Mouse (Mus musculus) forebrain, embryonic 16.5 days (tissue): ENCODE measurements at regions not wholly inside any gene's neighbourhood (a gene's known extent, or its start where the extent isn't known, plus 50 kb on each side); places are given as distances from the start of the nearest gene placed in this dataset.
A peak's percentile ranks its signal among the peaks of the same experiment; 100 is the strongest.

Source experiments
- ATAC-seq: fragments of 200-750 bp; cut with Nextera tagmentation; 2 replicates; pipeline ENCODE4 v1.8.0; 2017; ENCODE audit warnings: mild to moderate bottlenecking, moderate library complexity
- H3K27ac ChIP-seq: fragments of 300-500 bp; sonication (generic); 2 replicates; pipeline ENCODE4 v1.5.1; 2014; ENCODE audit warnings: low read length, control low read depth
- H3K27me3 ChIP-seq: fragments of 300-500 bp; sonication (generic); replicated peaks from 2 replicates; pipeline ENCODE4 v1.6.1; 2014; ENCODE audit warnings: low read length; ENCODE audit not compliant: control insufficient read depth, insufficient read depth
- H3K36me3 ChIP-seq: fragments of 300-500 bp; sonication (generic); 2 replicates; pipeline ENCODE4 v1.6.1; 2014; ENCODE audit not compliant: control insufficient read depth, insufficient read depth
- H3K4me1 ChIP-seq: fragments of 300-500 bp; sonication (generic); replicated peaks from 2 replicates; pipeline ENCODE4 v1.6.1; 2014; ENCODE audit warnings: low read length; ENCODE audit not compliant: control insufficient read depth, insufficient read depth
- H3K4me2 ChIP-seq: fragments of 300-500 bp; sonication (generic); 2 replicates; pipeline ENCODE4 v1.6.1; 2014; ENCODE audit warnings: mild to moderate bottlenecking, low read length, control low read depth
- H3K4me3 ChIP-seq: fragments of 300-500 bp; sonication (generic); replicated peaks from 2 replicates; pipeline ENCODE4 v1.5.1; 2014; ENCODE audit warnings: mild to moderate bottlenecking, low read length, control low read depth
- H3K9ac ChIP-seq: fragments of 300-500 bp; sonication (generic); replicated peaks from 2 replicates; pipeline ENCODE4 v1.6.1; 2014; ENCODE audit warnings: low read depth, low read length, control low read depth
- H3K9me3 ChIP-seq: fragments of 300-500 bp; sonication (generic); 2 replicates; pipeline ENCODE4 v1.6.1; 2016; ENCODE audit warnings: low read length; ENCODE audit not compliant: control insufficient read depth
- WGBS: fragments of 180-500 bp; shearing (Covaris S2); extraction: QIAGEN DNeasy Blood & Tissue Kit; methylation state at CpG from one replicate; pipeline ENCODE4 v1.1.7; 2014; 5-methylcytosine and 5-hydroxymethylcytosine counted together

DNA sequence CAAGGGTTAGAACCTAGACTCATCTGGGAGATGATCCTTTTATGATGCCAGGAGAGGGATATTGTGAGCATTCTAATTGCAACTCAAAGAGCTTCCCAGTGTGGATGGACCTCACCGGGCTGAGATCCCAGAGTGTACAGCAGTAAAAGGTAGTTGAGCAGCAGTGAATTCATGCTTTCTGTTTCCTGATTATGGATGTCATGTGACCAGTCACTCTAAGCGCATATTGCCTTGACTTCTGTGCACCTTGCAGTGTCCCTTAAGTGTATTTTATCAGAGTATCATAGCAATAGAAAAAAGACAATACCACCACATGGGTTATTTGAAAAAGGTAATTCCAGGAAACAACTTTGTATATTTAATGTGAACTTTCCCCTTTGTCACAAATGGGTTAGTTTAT, 193.9 kb upstream of the Chrm3 start:
- no peak overlapping the region for H3K4me3 ChIP-seq
- no peaks in the 10 kb centered on the region for H3K9me3 ChIP-seq
- no peaks in the 10 kb centered on the region for H3K4me1 ChIP-seq
- H3K27ac ChIP-seq: no peak overlapping the region
- ATAC-seq: no peak
- no peaks in the 10 kb centered on the region for H3K27me3 ChIP-seq
- 78% methylated on average over 2 of the region's 2 CpGs for WGBS
- no peaks in the 10 kb centered on the region for H3K36me3 ChIP-seq
- no peak overlapping the region for H3K4me2 ChIP-seq
- no peak overlapping the region for H3K9ac ChIP-seq

DNA sequence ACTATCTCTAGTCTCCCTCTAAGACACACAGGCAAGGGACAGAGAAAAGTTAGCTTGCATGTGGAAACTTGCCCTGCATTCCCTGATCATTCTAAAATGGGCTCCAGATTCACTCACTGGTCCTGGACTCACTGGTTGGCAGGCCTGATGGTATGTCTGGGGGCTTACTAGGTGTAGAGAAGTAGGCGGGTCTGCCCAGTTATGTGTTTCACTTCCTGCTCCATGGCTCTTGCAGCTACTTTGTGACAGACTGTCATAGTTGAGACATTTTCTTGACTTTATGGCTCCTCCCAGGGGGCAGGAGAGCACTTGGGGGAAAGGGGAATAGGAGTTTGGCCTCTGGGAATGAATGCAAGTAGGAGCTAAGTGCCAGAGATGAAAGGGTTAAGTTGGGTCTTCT, 182.1 kb upstream of the Chrm3 start:
- no peak for ATAC-seq
- Histone ChIP-seq H3K4me3 (no peak overlapping the region), H3K27me3 (no peaks in the 10 kb centered on the region), H3K36me3 (no peaks in the 10 kb centered on the region; the same call in 1 of the 2 replicates), H3K27ac (no peak overlapping the region), H3K4me2 (no peak overlapping the region), H3K4me1 (no peaks in the 10 kb centered on the region), H3K9me3 (no peaks in the 10 kb centered on the region), H3K9ac (no peak overlapping the region)
- WGBS: 100% methylated on average over 1 of the region's 1 CpGs

DNA sequence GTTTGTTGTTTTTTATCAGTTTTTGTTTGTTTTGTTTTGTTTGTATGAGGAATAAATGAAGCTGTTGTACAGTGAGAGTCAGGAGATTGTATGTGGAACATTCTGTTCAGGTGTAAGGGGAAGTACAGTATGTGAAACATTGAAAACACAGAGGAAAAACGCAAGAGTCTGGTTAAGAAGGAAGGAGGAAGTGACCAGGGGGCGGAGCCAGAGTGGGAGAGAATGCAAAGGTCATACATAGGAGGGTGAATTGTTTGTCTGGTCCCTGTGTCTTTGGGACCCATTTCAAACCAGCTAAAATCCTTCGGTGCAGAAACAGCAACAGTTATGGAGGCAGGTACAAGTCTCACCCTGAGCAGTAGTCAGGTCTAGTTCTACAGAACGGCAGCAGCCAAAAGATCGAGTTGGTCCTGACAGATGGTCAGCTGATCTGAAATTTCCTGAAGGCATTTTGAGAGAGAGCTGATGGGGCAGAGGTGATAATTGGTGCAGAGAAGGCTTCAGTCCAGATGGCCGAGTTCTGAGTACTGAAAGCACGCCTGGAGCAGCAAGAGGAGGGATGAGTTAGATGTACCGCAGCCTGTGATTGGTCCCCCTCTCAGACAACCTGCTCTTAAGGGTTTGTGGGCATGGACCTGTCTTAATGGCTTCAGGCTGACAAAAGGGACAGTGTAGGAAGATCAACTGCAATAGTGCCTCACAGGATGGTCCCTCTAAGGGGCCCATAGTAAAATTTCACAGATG, 179.7 kb upstream of the Chrm3 start:
- Histone ChIP-seq H3K4me2 (no peak overlapping the region), H3K4me1 (no peaks in the 10 kb centered on the region), H3K27me3 (no peaks in the 10 kb centered on the region), H3K4me3 (no peak overlapping the region), H3K9me3 (no peaks in the 10 kb centered on the region), H3K9ac (no peak overlapping the region), H3K27ac (no peak overlapping the region), H3K36me3 (no peaks in the 10 kb centered on the region; the same call in 1 of the 2 replicates)
- WGBS: 67% methylated on average over 8 of the region's 8 CpGs
- peak; percentile 62; the same call in 1 of the 2 replicates for ATAC-seq

DNA sequence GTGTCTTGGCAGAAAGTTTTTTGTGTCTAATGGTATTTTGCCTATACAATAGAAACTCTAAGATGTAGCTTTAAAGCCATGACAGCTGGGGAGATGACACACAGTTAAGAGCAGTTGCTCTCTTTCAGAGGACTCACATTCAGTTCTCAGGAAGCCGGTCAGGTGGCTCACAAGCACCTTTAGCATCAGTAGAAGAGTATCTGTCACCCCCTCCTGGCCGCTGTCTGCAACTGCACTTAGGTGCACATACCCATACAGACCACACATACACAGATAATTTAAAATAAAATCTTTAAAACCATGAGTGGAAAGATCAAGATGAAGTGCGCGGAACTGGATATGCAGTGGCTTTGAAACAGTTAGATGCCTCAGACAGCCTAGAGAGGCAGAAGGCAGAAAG, 178.3 kb upstream of the Chrm3 start:
- no peaks in the 10 kb centered on the region for H3K4me1 ChIP-seq
- 78% methylated on average over 4 of the region's 4 CpGs for WGBS
- H3K4me3 ChIP-seq: no peak overlapping the region
- no peak overlapping the region for H3K27ac ChIP-seq
- no peaks in the 10 kb centered on the region for H3K9me3 ChIP-seq
- H3K4me2 ChIP-seq: no peak overlapping the region
- no peak for ATAC-seq
- no peaks in the 10 kb centered on the region for H3K27me3 ChIP-seq
- H3K9ac ChIP-seq: no peak overlapping the region
- H3K36me3 ChIP-seq: no peaks in the 10 kb centered on the region; the same call in 1 of the 2 replicates

DNA sequence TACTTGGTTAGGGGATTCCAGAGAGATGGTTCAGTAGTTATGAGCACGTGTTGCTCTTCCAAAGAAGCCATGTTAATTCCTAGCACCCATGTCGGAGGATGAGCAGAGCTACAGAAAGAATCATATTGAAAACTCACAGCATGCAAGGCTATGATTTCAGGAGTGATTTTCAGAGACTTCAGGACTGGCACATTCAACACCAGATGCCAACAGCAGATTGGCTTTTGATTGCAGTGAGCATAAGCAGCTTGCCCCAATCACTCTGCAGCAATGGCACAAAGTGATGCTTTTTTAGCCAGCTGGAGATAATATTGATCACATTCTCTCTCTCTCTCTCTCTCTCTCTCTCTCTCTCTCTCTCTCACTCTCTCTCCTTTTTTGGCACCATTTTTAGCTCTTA, 166.6 kb upstream of the Chrm3 start:
- WGBS: 70% methylated on average over 2 of the region's 2 CpGs
- Histone ChIP-seq H3K27me3 (no peaks in the 10 kb centered on the region), H3K4me2 (no peak overlapping the region), H3K4me3 (no peak overlapping the region), H3K9me3 (no peaks in the 10 kb centered on the region), H3K4me1 (peaks cover 6% of the 10 kb centered on the region; the same call in 1 of the 2 replicates), H3K9ac (no peak overlapping the region), H3K36me3 (no peaks in the 10 kb centered on the region), H3K27ac (peak overlapping the region; percentile 41; the same call in 1 of the 2 replicates)
- peak; percentile 91 for ATAC-seq

DNA sequence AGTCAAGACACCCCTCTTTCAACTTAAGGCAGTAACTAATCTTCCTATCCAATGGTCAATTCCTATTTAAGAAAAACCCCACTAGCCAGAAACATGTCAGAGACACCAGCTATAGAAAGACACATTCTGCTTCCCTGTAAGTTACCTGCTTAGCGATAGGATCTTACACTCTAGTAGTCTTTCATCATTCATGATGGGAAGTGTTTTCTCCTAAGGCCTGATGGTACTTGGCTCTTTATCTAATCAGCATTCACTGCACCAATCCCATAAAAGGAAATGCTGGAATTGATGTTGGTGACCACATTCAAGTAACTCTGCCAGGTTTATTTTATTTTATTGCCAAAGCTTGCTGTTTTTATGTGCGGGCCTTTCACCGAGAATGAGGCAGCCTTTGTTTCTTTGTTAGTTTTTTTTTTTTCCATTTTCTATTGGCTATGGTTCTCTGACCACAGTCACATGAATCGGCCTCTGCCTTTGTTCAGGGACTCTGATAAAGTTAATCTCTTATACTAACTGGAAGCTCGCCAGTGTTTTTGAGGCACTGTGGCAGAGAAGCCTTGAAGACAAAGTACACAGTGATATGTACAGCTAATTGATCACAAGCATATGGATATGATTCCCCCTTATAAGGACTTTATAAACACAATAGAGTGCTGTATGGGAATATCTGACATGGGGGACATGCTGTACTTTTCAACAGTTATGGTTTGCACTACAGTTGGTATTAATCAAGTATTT, 166.0 kb upstream of the Chrm3 start:
- no peaks in the 10 kb centered on the region for H3K36me3 ChIP-seq
- H3K4me2 ChIP-seq: no peak overlapping the region
- peaks cover 6% of the 10 kb centered on the region; the same call in 1 of the 2 replicates for H3K4me1 ChIP-seq
- 38% methylated on average over 5 of the region's 5 CpGs for WGBS
- H3K9me3 ChIP-seq: no peaks in the 10 kb centered on the region
- ATAC-seq: peak; percentile 67
- H3K4me3 ChIP-seq: no peak overlapping the region
- H3K9ac ChIP-seq: no peak overlapping the region
- 0 out of 2 replicates have a peak overlapping the region, but pooled peaks have one; percentile 41 for H3K27ac ChIP-seq
- no peaks in the 10 kb centered on the region for H3K27me3 ChIP-seq

DNA sequence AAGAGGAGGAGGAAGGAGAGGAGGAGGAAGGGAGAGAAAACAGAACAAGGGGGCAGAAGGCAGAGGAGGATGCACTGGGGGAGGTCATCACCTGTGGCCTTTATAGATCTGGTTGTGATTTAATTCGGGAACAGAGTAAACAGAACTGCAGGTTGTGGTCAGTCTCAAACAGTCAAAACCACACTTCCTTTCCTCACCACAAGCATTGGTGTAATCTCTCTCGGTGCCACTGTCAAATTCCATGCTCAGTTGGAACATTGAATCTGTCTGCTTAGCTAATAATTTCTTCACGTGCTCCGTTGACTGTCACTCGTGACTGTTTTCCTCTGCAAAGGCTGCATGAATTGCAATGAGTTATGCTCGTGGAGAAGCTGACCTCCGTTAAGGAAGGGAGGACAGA, 143.6 kb upstream of the Chrm3 start:
- Histone ChIP-seq H3K4me2 (no peak overlapping the region), H3K27ac (no peak overlapping the region), H3K9ac (no peak overlapping the region), H3K27me3 (no peaks in the 10 kb centered on the region), H3K4me3 (no peak overlapping the region), H3K9me3 (no peaks in the 10 kb centered on the region), H3K36me3 (no peaks in the 10 kb centered on the region), H3K4me1 (no peaks in the 10 kb centered on the region)
- WGBS: 51% methylated on average over 7 of the region's 7 CpGs
- no peak for ATAC-seq

DNA sequence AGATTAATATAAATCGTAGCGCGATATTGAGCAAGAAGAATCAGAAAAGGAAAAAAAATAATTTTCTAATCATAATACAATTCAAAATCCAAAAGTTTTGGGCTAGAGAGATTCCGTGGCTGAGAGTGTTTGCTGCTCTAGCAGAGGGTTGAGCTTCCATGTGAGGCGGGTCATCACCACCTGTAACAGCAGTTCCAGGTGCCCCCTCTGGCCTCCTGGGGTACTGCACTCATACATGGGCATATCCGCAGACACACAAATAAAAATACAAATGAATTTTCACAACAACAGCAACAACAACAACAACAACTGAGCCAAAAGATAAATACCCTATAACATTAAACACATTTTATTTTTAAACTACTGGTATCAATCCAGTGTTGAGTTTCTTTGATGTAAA, 94.7 kb upstream of the Chrm3 start:
- H3K4me3 ChIP-seq: no peak overlapping the region
- no peak overlapping the region for H3K27ac ChIP-seq
- H3K9ac ChIP-seq: no peak overlapping the region
- no peaks in the 10 kb centered on the region for H3K27me3 ChIP-seq
- WGBS: 91% methylated on average over 6 of the region's 6 CpGs
- no peak for ATAC-seq
- H3K9me3 ChIP-seq: no peaks in the 10 kb centered on the region
- no peak overlapping the region for H3K4me2 ChIP-seq
- no peaks in the 10 kb centered on the region for H3K36me3 ChIP-seq
- no peaks in the 10 kb centered on the region for H3K4me1 ChIP-seq

DNA sequence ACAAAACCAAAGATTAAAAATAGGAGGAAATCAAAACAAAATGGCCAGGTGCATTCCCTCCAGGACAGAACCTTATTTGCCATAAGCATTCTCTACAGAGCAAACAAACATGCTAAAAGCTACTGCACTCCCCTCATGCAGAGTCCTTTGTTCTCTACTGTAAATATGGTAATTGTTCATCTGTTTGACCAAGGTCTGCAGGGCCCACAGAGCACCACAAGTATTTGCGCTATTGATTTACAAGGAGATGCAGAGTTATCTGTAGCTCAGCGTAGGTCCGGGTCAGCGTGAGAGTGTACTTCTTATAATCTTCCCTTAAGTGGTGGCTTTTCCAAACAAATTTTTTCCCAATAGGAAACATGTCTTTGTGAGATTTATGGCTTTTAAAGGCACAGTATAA, 94.0 kb upstream of the Chrm3 start:
- ATAC-seq: no peak
- Histone ChIP-seq H3K9ac (no peak overlapping the region), H3K4me2 (no peak overlapping the region), H3K27ac (no peak overlapping the region), H3K9me3 (no peaks in the 10 kb centered on the region), H3K4me1 (no peaks in the 10 kb centered on the region), H3K36me3 (no peaks in the 10 kb centered on the region), H3K27me3 (no peaks in the 10 kb centered on the region), H3K4me3 (no peak overlapping the region)
- 91% methylated on average over 4 of the region's 4 CpGs for WGBS
